Mouse (Mus musculus) CD8-positive naive resting alpha-beta T cell, adult 2 months (primary cell): Measurements from ENCODE around the gene F12.

ENCODE experiments used
- DNase-seq, 2 experiments: peaks; one replicate each; pipeline ENCODE4 v3.0.0; 2022; ENCODE audit warnings: low read depth in 2 of 2, low spot score in 2 of 2

The F12 gene

GRCm38 (mm10) chr13:55374206-55374924, 52.2 kb downstream of the F12 start:
- no peak for DNase-seq

DNA sequence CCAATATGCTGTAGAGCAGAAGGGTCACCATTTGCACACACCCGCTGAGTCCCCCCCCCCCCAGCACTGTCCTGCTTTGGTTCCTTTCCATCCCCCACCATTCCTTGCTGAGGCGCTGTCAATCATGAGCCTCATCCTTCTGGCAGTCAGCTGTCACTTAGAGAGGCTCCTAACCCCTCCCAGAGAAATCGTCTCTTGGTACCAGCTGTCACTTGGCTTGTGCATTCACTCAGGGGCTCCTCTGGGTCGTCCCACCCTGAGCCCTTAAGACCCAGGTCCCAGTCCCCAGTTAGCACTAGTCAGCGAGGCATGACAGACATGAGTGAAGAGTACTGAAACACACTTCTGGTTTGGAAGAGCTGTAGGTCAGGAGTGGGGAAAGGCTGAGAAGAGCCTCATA, 54.9 kb downstream of the F12 start:
- DNase-seq = no peak

- no peak for DNase-seq
These were observed 55.4 kb downstream of the F12 start for GRCm38 (mm10) chr13:55371007-55371681.

GRCm38 (mm10) chr13:55370234-55370633, 56.4 kb downstream of the F12 start:
- DNase-seq = no peak

- peak; percentile 66 to 72 for DNase-seq
These were observed 57.0 kb downstream of the F12 start, which contains the start of gene Rgs14 for GRCm38 (mm10) chr13:55369531-55370114. Gene Rgs14 (plus strand): TSS chr13:55369732.

DNA sequence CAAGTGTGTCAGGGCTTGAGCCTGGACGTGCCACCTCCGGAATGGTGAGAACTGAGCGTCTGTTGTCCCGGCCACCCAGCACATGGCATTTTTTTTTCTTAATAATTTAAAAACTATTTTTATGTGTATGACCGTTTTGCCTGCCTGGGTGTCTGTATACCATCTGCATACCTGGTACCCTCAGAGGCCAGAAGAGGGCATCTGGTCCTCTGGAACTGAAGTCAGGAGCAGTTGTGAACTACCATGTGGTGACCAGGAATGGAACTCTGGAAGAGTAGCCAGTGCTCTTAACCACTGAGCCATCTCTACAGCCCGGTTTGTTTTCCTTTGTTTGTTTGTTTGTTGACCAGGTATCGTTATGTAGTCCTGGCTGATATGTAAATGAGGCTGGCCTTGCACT, 58.2 kb downstream of the F12 start:
- DNase-seq = no peak
